Mouse (Mus musculus) embryonic facial prominence, embryonic 11.5 days (tissue): Measurements from ENCODE around the gene Atxn1. TPM values are rescaled to one million over a fixed set of nuclear protein-coding genes. Genes with fewer than 3 reads are reported as not detected.

Source experiments
- ATAC-seq: fragments of 200-750 bp; cut with Nextera tagmentation; replicated peaks from 2 replicates; pipeline ENCODE4 v1.8.0; 2017; ENCODE audit warnings: low read depth; ENCODE audit not compliant: insufficient number of reproducible peaks, low FRiP score, low TSS enrichment
- DNase-seq: peaks from one replicate; pipeline ENCODE4 v3.0.0-alpha.2; 2015; ENCODE audit warnings: low spot score
- H3K27ac ChIP-seq: fragments of 300-500 bp; sonication (generic); replicated peaks from 2 replicates; pipeline ENCODE4 v1.5.1; 2014; ENCODE audit warnings: mild to moderate bottlenecking, low read depth, low read length, control low read depth
- H3K27me3 ChIP-seq: fragments of 300-500 bp; sonication (generic); 2 replicates; pipeline ENCODE4 v1.6.1; 2014; ENCODE audit warnings: mild to moderate bottlenecking, low read length, moderate library complexity, mixed read lengths; ENCODE audit not compliant: control insufficient read depth, insufficient read depth
- H3K36me3 ChIP-seq: fragments of 300-500 bp; sonication (generic); replicated peaks from 2 replicates; pipeline ENCODE4 v1.6.1; 2014; ENCODE audit warnings: low read depth, mild to moderate bottlenecking, low read length, moderate library complexity, mixed read lengths; ENCODE audit not compliant: control insufficient read depth, insufficient read depth
- H3K4me1 ChIP-seq: fragments of 300-500 bp; sonication (generic); 2 replicates; pipeline ENCODE4 v1.6.1; 2014; ENCODE audit warnings: low read length, mixed read lengths; ENCODE audit not compliant: control insufficient read depth, insufficient read depth
- H3K4me2 ChIP-seq: fragments of 300-500 bp; sonication (generic); 2 replicates; pipeline ENCODE4 v1.6.1; 2014; ENCODE audit warnings: low read depth, mild to moderate bottlenecking, control low read depth, low read length, moderate library complexity
- H3K4me3 ChIP-seq: fragments of 300-500 bp; sonication (generic); 2 replicates; pipeline ENCODE4 v1.5.1; 2014; ENCODE audit warnings: low read depth, low read length, control low read depth
- H3K9ac ChIP-seq: fragments of 300-500 bp; sonication (generic); replicated peaks from 2 replicates; pipeline ENCODE4 v1.6.1; 2014; ENCODE audit warnings: mild to moderate bottlenecking, control low read depth, low read length
- H3K9me3 ChIP-seq: fragments of 300-500 bp; sonication (generic); replicated peaks from 2 replicates; pipeline ENCODE4 v1.6.1; 2016; ENCODE audit warnings: mild to moderate bottlenecking, low read length, inconsistent platforms, mixed read lengths; ENCODE audit not compliant: control insufficient read depth
- WGBS: fragments of 180-500 bp; shearing (Covaris S2); extraction: QIAGEN DNeasy Blood & Tissue Kit; methylation state at CpG from one replicate; pipeline ENCODE4 v1.1.7; 2014; 5-methylcytosine and 5-hydroxymethylcytosine counted together
- polyA plus RNA-seq: library from polyadenylated mRNA; unstranded; fragments of >200 nt; fragmentation: Nextera tagmentation; extraction: Ambion mirVana; gene quantifications from 2 replicates; pipeline ENCODE4 v1.2.1, GENCODE M21; 2014

Gene Atxn1
- polyA plus RNA-seq, 1 experiment from 2014 or later, result 1.3 TPM

DNA sequence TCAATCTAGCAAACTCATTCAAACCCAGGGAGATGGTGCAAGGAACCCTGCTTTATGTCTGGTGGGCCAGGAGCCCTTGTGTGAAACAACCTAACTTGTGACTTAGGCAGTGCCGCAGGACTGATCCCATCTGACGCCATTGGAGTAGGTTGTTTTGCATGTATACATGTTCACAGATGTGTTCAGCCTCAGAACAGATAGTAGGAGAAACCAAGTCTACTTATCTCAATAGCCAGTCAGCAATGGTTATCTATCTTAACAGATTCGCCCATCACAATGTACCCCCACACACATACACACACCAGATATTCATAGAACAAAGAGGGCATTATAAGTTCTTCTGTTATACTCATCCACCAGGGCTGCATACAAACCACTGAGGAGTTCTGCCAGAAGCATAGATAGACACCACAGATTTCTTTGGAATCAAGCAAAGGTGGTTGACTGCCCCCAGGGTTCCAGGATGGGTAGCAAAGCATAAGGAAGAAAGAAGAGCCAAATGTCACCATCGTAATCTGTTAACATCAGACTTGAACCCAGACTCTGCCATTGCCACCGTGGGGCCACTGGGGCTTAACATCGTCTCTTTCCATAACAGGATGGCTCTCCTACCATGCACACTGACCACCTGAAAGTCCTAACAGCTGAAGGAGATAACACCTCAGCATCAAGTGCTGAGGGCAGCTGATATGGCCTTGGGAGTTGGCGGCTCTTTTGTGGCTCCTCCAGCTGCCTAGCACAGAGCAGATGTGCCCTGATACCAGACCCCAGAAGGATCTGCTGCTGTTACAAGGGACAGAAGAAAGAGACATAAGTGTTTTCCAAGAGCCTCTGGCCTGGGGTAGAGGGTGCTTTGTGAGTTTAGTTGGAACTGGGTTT lies 115.4 kb downstream of the Atxn1 start:
- Histone ChIP-seq H3K4me3 (no peak overlapping the region), H3K27ac (no peak overlapping the region), H3K9me3 (no peaks in the 10 kb centered on the region), H3K9ac (no peak overlapping the region), H3K4me2 (no peak overlapping the region), H3K27me3 (no peaks in the 10 kb centered on the region), H3K4me1 (no peaks in the 10 kb centered on the region), H3K36me3 (no peaks in the 10 kb centered on the region)
- WGBS, result 91% methylated on average over 7 of the region's 7 CpGs
- no peak for ATAC-seq
- no peak for DNase-seq

DNA sequence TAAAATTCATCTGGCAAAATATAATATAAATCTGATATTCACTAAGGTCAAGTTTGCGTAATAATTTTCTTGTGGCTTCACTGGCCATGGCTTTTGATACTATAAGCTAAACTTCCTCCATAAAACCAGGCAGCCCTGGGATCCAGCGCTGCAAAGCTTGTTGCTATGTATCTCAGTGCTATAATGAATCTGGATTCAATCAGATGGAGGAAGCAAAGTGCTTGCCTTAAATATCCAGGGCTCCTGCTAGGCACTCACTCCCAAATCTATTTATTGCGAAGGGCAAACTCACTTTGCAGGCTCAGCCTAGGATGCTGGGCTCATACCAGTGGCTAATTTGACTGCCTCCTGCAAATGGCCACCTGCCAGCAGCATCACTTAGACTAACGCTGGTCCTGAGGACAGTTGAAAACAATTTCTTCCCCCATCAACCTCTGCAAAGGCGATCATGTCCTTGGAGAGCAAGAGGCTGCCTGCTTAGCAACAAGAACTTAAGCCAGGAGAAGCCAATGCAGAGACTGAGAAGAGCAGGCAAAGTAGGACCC lies 122.2 kb downstream of the Atxn1 start:
- no peaks in the 10 kb centered on the region for H3K27me3 ChIP-seq
- no peak overlapping the region for H3K4me2 ChIP-seq
- no peak for ATAC-seq
- 73% methylated on average over 5 of the region's 5 CpGs for WGBS
- H3K4me1 ChIP-seq, result no peaks in the 10 kb centered on the region
- H3K9ac ChIP-seq, result no peak overlapping the region
- H3K4me3 ChIP-seq, result no peak overlapping the region
- DNase-seq, result no peak
- H3K9me3 ChIP-seq, result no peaks in the 10 kb centered on the region
- no peaks in the 10 kb centered on the region for H3K36me3 ChIP-seq
- H3K27ac ChIP-seq, result no peak overlapping the region

DNA sequence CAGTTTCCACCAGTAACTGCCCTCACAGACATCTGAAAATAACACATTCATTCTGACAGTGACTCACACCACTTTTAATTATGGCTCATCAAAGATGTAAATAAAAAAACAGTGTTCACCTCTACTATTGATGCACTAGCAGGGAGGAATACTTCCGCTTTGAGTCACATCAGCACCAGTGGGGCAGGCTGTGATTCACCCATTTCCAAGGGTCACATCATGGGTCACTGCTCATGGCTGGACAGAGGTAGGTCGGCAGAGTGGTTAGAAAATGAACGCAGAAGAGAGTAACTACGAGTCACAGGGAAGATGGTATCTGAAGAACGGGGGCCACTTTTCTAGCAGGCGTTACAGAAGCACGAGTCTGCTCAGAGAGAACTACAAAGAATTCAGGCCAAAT lies 124.9 kb downstream of the Atxn1 start:
- WGBS, result 72% methylated on average over 7 of the region's 7 CpGs
- no peak overlapping the region for H3K4me2 ChIP-seq

DNA sequence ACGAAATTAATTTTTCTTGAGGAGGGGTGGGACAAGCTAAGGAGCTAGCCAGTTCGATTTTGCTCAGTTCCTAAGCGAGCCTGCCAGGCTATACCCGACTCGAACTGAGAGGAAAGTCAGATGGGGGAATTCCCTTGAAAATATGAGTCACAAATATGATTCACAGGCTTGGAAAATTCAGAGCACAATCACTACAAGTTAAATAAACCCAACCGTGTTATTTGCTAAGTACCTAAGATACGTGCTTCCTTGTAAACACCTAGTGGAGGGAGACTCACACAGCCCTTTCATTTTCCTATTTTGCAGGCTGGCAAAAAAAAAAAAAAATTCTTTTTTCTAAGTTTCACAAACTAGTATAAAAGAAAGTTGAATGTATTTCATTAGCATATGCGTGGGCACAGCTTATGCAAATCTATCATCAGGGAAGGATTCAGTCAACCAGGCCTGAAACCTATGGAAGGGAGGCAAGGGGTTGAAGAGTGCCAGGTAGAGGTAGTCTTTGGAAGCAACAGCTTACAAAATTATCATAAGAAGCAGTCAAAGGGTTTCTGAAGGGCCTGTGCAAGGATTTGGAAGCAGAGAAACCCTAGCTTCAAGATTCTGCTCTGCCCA lies 127.1 kb downstream of the Atxn1 start:
- no peak overlapping the region for H3K4me3 ChIP-seq
- no peak overlapping the region for H3K27ac ChIP-seq
- no peak overlapping the region for H3K4me2 ChIP-seq
- no peaks in the 10 kb centered on the region for H3K36me3 ChIP-seq
- no peak for DNase-seq
- no peaks in the 10 kb centered on the region for H3K4me1 ChIP-seq
- no peaks in the 10 kb centered on the region for H3K27me3 ChIP-seq
- 90% methylated on average over 8 of the region's 8 CpGs for WGBS
- H3K9ac ChIP-seq, result no peak overlapping the region
- H3K9me3 ChIP-seq, result no peaks in the 10 kb centered on the region
- ATAC-seq, result no peak

More for the DNA sequence above, 124.9 kb downstream of the Atxn1 start:
- no peaks in the 10 kb centered on the region for H3K9me3 ChIP-seq
- H3K4me1 ChIP-seq, result no peaks in the 10 kb centered on the region
- no peak for ATAC-seq
- no peak overlapping the region for H3K27ac ChIP-seq
- H3K4me3 ChIP-seq, result no peak overlapping the region
- H3K36me3 ChIP-seq, result no peaks in the 10 kb centered on the region
- no peaks in the 10 kb centered on the region for H3K27me3 ChIP-seq
- DNase-seq, result no peak
- H3K9ac ChIP-seq, result no peak overlapping the region

DNA sequence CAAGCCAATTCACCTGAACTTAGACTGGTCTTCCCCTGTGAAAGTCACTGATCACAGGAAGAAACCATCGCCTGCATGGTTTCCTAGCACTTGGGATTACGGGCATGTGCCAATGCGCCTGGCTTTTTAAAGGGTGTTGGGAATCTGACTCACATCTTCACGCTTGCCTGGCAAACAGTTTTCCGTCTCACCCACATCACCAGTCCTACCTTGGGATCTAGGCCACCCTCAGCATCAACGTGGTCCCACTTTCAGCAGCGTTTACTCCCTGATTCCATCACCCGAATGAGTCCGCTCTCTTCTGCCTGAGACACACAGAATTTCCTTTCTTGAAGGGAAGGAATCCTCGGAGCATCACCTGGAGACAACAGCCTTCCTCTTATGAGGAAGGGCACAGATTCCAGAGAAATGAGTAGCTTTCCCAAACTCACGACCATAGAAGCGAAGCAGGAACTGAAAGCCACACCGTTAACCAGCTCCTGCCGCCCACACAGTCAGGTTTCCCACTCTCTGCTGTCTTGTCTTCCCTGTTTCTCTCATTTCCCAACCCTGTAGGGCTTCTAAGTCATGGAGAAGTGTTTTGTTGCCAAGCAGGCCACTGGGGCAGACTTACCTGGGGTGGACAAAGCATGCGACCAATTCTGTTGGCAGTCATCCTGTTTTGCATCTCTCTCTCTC lies 128.3 kb downstream of the Atxn1 start:
- Histone ChIP-seq H3K4me2 (no peak overlapping the region), H3K9me3 (no peaks in the 10 kb centered on the region), H3K27ac (no peak overlapping the region), H3K4me1 (no peaks in the 10 kb centered on the region), H3K9ac (no peak overlapping the region), H3K27me3 (no peaks in the 10 kb centered on the region), H3K4me3 (no peak overlapping the region), H3K36me3 (no peaks in the 10 kb centered on the region)
- WGBS, result 89% methylated on average over 15 of the region's 15 CpGs
- ATAC-seq, result no peak
- no peak for DNase-seq

DNA sequence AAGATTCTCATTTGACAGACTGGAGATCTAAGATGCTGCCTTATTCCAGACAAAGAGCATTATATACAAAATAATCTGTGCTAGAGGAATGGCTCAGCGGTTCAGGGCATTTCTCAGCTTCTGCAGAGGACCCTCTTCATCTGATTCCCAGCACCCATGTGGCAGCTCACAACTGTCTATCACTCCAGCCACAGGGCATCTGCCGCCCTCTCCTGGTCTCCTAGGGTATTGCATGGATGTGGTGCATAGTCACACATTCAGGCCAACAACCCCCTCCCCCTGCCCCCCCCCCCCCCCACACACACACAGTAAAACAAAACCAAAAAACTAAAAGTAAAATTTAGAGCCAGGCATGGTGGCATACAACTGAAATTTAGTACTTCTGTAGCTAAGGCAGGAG lies 130.5 kb downstream of the Atxn1 start:
- H3K9ac ChIP-seq, result no peak overlapping the region
- DNase-seq (no peak), ATAC-seq (no peak)
- H3K27ac ChIP-seq, result no peak overlapping the region
- no peak overlapping the region for H3K4me3 ChIP-seq
- no peak overlapping the region for H3K4me2 ChIP-seq
- H3K27me3 ChIP-seq, result no peaks in the 10 kb centered on the region
- 88% methylated on average over 2 of the region's 2 CpGs for WGBS
- H3K9me3 ChIP-seq, result no peaks in the 10 kb centered on the region
- H3K4me1 ChIP-seq, result no peaks in the 10 kb centered on the region
- H3K36me3 ChIP-seq, result no peaks in the 10 kb centered on the region

DNA sequence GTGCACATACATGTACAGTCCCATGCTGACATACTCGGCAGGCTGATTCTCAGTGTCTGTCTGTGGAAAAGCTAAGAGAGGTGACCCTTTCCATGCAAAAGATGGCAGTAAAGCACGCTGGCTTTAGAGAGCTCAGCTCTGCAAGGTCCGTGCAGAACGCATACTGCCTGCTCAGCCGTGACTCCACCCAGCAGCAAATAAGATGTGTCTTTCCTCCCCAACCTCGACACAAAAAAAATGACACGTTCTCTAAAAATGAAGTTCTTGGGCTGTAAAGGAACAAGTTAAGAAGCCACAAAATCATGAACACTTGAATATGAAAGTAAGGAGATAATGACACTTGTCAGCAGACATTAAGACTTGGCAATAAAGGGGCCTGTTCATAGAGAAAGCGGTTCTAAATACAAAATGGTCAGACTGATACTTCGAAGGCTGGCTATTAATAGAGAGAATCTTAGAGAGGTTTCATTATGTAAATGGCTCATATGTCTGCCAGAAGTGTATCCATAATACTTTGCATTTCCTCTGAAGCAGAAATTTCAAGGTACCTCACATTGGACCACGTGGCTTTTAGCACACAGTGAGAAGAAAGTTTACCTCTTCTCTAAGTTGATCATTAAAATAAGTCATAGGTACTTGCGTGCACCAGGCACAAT lies 132.0 kb downstream of the Atxn1 start:
- H3K27me3 ChIP-seq, result no peaks in the 10 kb centered on the region
- WGBS, result 88% methylated on average over 11 of the region's 11 CpGs
- H3K9me3 ChIP-seq, result no peaks in the 10 kb centered on the region
- no peak overlapping the region for H3K4me3 ChIP-seq
- no peaks in the 10 kb centered on the region for H3K4me1 ChIP-seq
- no peak overlapping the region for H3K4me2 ChIP-seq
- H3K9ac ChIP-seq, result no peak overlapping the region
- DNase-seq (no peak), ATAC-seq (no peak)
- H3K36me3 ChIP-seq, result no peaks in the 10 kb centered on the region
- no peak overlapping the region for H3K27ac ChIP-seq
